In genomic region chr11:101661191-101661590, GRCm38 (mm10) we compare ENCODE assay signal across 27 mouse cellular contexts. TPM values are rescaled to one million over a fixed set of nuclear protein-coding genes. Genes with fewer than 3 reads are reported as not detected.
DNase-seq lines count a peak whose midpoint lies in the region; ATAC-seq lines count a peak whose summit lies in the region.
"Had no signal": no experiment of that assay in that cellular context is flagged by ENCODE, and none has a peak within 500 bp of the region (broad histone marks: within the 10 kb centered on the region; RNA-seq: fewer than 3 reads in every experiment).

No protein-coding gene starts in this region.

- no peak overlapping the region for H3K4me2 ChIP-seq in heart, embryonic 11.5 days
- H3K4me2 ChIP-seq in liver, embryonic 13.5 days: no peak overlapping the region
- no peak overlapping the region for H3K4me2 ChIP-seq in liver, embryonic 12.5 days
- no peak overlapping the region for H3K4me2 ChIP-seq in midbrain, embryonic 15.5 days
- H3K4me2 ChIP-seq: embryonic facial prominence, embryonic 13.5 days; forebrain, embryonic 12.5 days; forebrain, embryonic 15.5 days; heart, embryonic 13.5 days; hindbrain, embryonic 13.5 days had no signal

- intact Hi-C loops in heart, postnatal 14 days (cut with DNase I): loop anchor here (10.0 kb wide), 1 partner anchor 254 kb away; no protein-coding TSS in a partner anchor

- no peak for DNase-seq in heart, postnatal 14 days
- peak; percentile 70 for DNase-seq in kidney, adult 9 months
- DNase-seq in kidney, adult 8-10 months: no peak
- no peak for DNase-seq in liver, embryonic 13.5 days
- DNase-seq in yolk sac, embryonic 10.5 days (ENCODE audit: low spot score): peak; percentile 56
- DNase-seq: adrenal gland, postnatal 10 days; adrenal gland, postnatal 36 days; cerebellum, adult 11 months; cerebellum, adult 2 months; cerebellum, postnatal 10 days; cerebellum, postnatal 36 days; embryo, embryonic 11 days; gastrocnemius, postnatal 25 days; heart, adult 18-20 months had no signal

- ATAC-seq in heart, embryonic 11.5 days (replicated peaks; ENCODE audit: insufficient number of reproducible peaks, low FRiP score, low TSS enrichment): no peak
- ATAC-seq in liver, embryonic 13.5 days (ENCODE audit: low read depth): no peak
- no peak for ATAC-seq in liver, embryonic 12.5 days
- ATAC-seq in midbrain, embryonic 15.5 days (replicated peaks): no peak
- ATAC-seq: CD4-positive, CD25-positive, alpha-beta regulatory T cell, adult 4 months; forebrain, embryonic 15.5 days; hindbrain, embryonic 16.5 days; Patski had no signal

- H3K4me1 ChIP-seq in heart, embryonic 11.5 days (ENCODE audit: control insufficient read depth, insufficient read depth, low read length): peaks cover 12% of the 10 kb centered on the region
- H3K4me1 ChIP-seq in liver, embryonic 13.5 days (replicated peaks): peaks cover 62% of the 10 kb centered on the region
- H3K4me1 ChIP-seq in liver, embryonic 12.5 days: peaks cover 64% of the 10 kb centered on the region
- peaks cover 12% of the 10 kb centered on the region for H3K4me1 ChIP-seq in midbrain, embryonic 15.5 days

- H3K9ac ChIP-seq in heart, embryonic 11.5 days (ENCODE audit: low read depth, low read length): 0 out of 2 replicates have a peak overlapping the region, but pooled peaks have one; percentile 10
- H3K9ac ChIP-seq in liver, embryonic 13.5 days: peak overlapping the region; percentile 13; the same call in 1 of the 2 replicates
- H3K9ac ChIP-seq in liver, embryonic 12.5 days: no peak overlapping the region
- H3K9ac ChIP-seq in midbrain, embryonic 15.5 days: no peak overlapping the region
- H3K9ac ChIP-seq: embryonic facial prominence, embryonic 13.5 days; forebrain, embryonic 12.5 days; forebrain, embryonic 15.5 days; heart, embryonic 13.5 days; hindbrain, embryonic 13.5 days had no signal

- no peak overlapping the region for H3K27ac ChIP-seq in heart, embryonic 11.5 days (ENCODE audit: low read depth, low read length)
- 0 out of 2 replicates have a peak overlapping the region, but pooled peaks have one; percentile 18 for H3K27ac ChIP-seq in liver, embryonic 13.5 days
- no peak overlapping the region for H3K27ac ChIP-seq in liver, embryonic 12.5 days
- no peak overlapping the region for H3K27ac ChIP-seq in midbrain, embryonic 15.5 days
- H3K27ac ChIP-seq: embryonic facial prominence, embryonic 10.5 days; embryonic facial prominence, embryonic 13.5 days; forebrain, embryonic 12.5 days; forebrain, embryonic 15.5 days; heart, embryonic 13.5 days; hindbrain, embryonic 13.5 days had no signal

- H3K9me3 ChIP-seq in heart, embryonic 11.5 days (replicated peaks; ENCODE audit: control insufficient read depth, low read length): no peaks in the 10 kb centered on the region
- H3K9me3 ChIP-seq in liver, embryonic 13.5 days (replicated peaks): no peaks in the 10 kb centered on the region
- H3K9me3 ChIP-seq in liver, embryonic 12.5 days (replicated peaks): no peaks in the 10 kb centered on the region
- H3K9me3 ChIP-seq in midbrain, embryonic 15.5 days: no peaks in the 10 kb centered on the region
- H3K9me3 ChIP-seq: embryonic facial prominence, embryonic 10.5 days; embryonic facial prominence, embryonic 13.5 days; forebrain, embryonic 12.5 days; forebrain, embryonic 15.5 days; heart, embryonic 13.5 days; hindbrain, embryonic 13.5 days had no signal

- no peak overlapping the region for H3K4me3 ChIP-seq in heart, embryonic 11.5 days (ENCODE audit: low read depth, low read length)
- no peak overlapping the region for H3K4me3 ChIP-seq in liver, embryonic 13.5 days (replicated peaks)
- H3K4me3 ChIP-seq in liver, embryonic 12.5 days: no peak overlapping the region
- H3K4me3 ChIP-seq in midbrain, embryonic 15.5 days: no peak overlapping the region
- H3K4me3 ChIP-seq: embryonic facial prominence, embryonic 10.5 days; embryonic facial prominence, embryonic 13.5 days; erythroblast, embryonic 14.5 days; forebrain, embryonic 12.5 days; forebrain, embryonic 15.5 days; heart, embryonic 13.5 days; hindbrain, embryonic 13.5 days had no signal

- H3K27me3 ChIP-seq in heart, embryonic 11.5 days (ENCODE audit: control insufficient read depth, insufficient read depth, low read length): no peaks in the 10 kb centered on the region
- H3K27me3 ChIP-seq in liver, embryonic 13.5 days: no peaks in the 10 kb centered on the region
- H3K27me3 ChIP-seq in liver, embryonic 12.5 days (replicated peaks): no peaks in the 10 kb centered on the region
- no peaks in the 10 kb centered on the region for H3K27me3 ChIP-seq in midbrain, embryonic 15.5 days (replicated peaks)
- H3K27me3 ChIP-seq: embryonic facial prominence, embryonic 13.5 days; forebrain, embryonic 15.5 days; heart, embryonic 13.5 days; hindbrain, embryonic 13.5 days had no signal

- WGBS in heart, embryonic 11.5 days (ENCODE audit: insufficient replicate concordance): 55% methylated on average over 7 of the region's 7 CpGs
- 70% methylated on average over 7 of the region's 7 CpGs for WGBS in liver, embryonic 13.5 days (ENCODE audit: insufficient replicate concordance)
- WGBS in liver, embryonic 12.5 days (ENCODE audit: insufficient replicate concordance): 70% methylated on average over 7 of the region's 7 CpGs
- WGBS in midbrain, embryonic 15.5 days: 77% methylated on average over 7 of the region's 7 CpGs

- H3K36me3 ChIP-seq in heart, embryonic 11.5 days (ENCODE audit: control insufficient read depth, insufficient read depth, low read length): no peaks in the 10 kb centered on the region
- H3K36me3 ChIP-seq in liver, embryonic 13.5 days: no peaks in the 10 kb centered on the region
- H3K36me3 ChIP-seq in liver, embryonic 12.5 days: no peaks in the 10 kb centered on the region
- H3K36me3 ChIP-seq in midbrain, embryonic 15.5 days (replicated peaks): no peaks in the 10 kb centered on the region
- H3K36me3 ChIP-seq: embryonic facial prominence, embryonic 10.5 days; embryonic facial prominence, embryonic 13.5 days; forebrain, embryonic 12.5 days; forebrain, embryonic 15.5 days; heart, embryonic 13.5 days; hindbrain, embryonic 13.5 days had no signal

RNA-seq across cellular contexts. Expression of gene Arl4d, which starts 4.2 kb away (rescaled TPM):
- 9.4 and 10.5 TPM in 2 replicates for polyA plus RNA-seq in heart, embryonic 11.5 days (2014; fragmentation: Nextera tagmentation; extraction: Ambion mirVana)
- 10 to 100 TPM; 28.6 to 29.6 TPM for total RNA-seq in heart, postnatal 14 days (2021)
- 1.1 TPM in 2 replicates for polyA plus RNA-seq in liver, embryonic 13.5 days (2015; fragmentation: Nextera tagmentation; extraction: Ambion mirVana)
- polyA plus RNA-seq in liver, embryonic 12.5 days (2016; fragmentation: Nextera tagmentation; extraction: Ambion mirVana): 1.0 and 1.3 TPM in 2 replicates
- polyA plus RNA-seq in midbrain, embryonic 15.5 days (2015; fragmentation: Nextera tagmentation; extraction: Ambion mirVana): 5.0 and 7.8 TPM in 2 replicates
- polyA plus RNA-seq: CD4-positive, CD25-positive, alpha-beta regulatory T cell, adult 4 months had no signal

RNA-seq across cellular contexts. Expression of gene Rdm1, which starts 34.2 kb away (rescaled TPM):
- 27.9 and 28.2 TPM in 2 replicates for polyA plus RNA-seq in heart, embryonic 11.5 days (2014; fragmentation: Nextera tagmentation; extraction: Ambion mirVana)
- 10 to 100 TPM; 32.1 to 35.6 TPM for total RNA-seq in heart, postnatal 14 days (2021)
- 8.3 and 8.6 TPM in 2 replicates for polyA plus RNA-seq in liver, embryonic 13.5 days (2015; fragmentation: Nextera tagmentation; extraction: Ambion mirVana)
- polyA plus RNA-seq in liver, embryonic 12.5 days (2016; fragmentation: Nextera tagmentation; extraction: Ambion mirVana): 11.8 and 12.4 TPM in 2 replicates
- polyA plus RNA-seq in midbrain, embryonic 15.5 days (2015; fragmentation: Nextera tagmentation; extraction: Ambion mirVana): 11.1 and 13.2 TPM in 2 replicates

Comparison
In these comparisons a context has a peak if more than half of its experiments do, and no peak if none do; other contexts are left out.
1. H3K9ac ChIP-seq: peak in heart, embryonic 11.5 days (single experiment) and liver, embryonic 13.5 days (single experiment); none in liver, embryonic 12.5 days (single experiment) and midbrain, embryonic 15.5 days (single experiment).
2. DNase-seq: peak in kidney, adult 9 months (single experiment) and yolk sac, embryonic 10.5 days (single experiment); none in heart, postnatal 14 days (0 of 2), kidney, adult 8-10 months (0 of 2) and liver, embryonic 13.5 days (single experiment).